Mouse (Mus musculus): ENCODE results near the gene Gnl1. TPM values are rescaled to one million over a fixed set of nuclear protein-coding genes. Genes with fewer than 3 reads are reported as not detected.
"Not testable (repeated sequence)": the region's sequence is repeated elsewhere in the genome, so short reads cannot be mapped to it uniquely, and the experiment has no call there.

Gnl1 gene
- polyA plus RNA-seq, 1 experiment from 2014 or later, result 61.6 TPM

GRCm38 (mm10) chr17:35998545-35999305 is 19.1 kb downstream of the Gnl1 start:
- WGBS, result 90% methylated on average over 6 of the region's 6 CpGs
- H3K36me3 ChIP-seq, result no peaks in the 10 kb centered on the region
- no peak overlapping the region for H3K4me3 ChIP-seq
- H3K27ac ChIP-seq, result no peak overlapping the region
- no peak for DNase-seq (ENCODE audit: low spot score)
- peaks cover 16% of the 10 kb centered on the region for H3K4me1 ChIP-seq
- H3K9me3 ChIP-seq (replicated peaks), result no peaks in the 10 kb centered on the region
- no peaks in the 10 kb centered on the region for H3K27me3 ChIP-seq (ENCODE audit: low read depth, poor library complexity, severe bottlenecking)

GRCm38 (mm10) chr17:35999356-35999755 is 19.7 kb downstream of the Gnl1 start:
- H3K27ac ChIP-seq, result no peak overlapping the region
- H3K9me3 ChIP-seq (replicated peaks), result no peaks in the 10 kb centered on the region
- peaks cover 16% of the 10 kb centered on the region for H3K4me1 ChIP-seq
- H3K27me3 ChIP-seq (ENCODE audit: low read depth, poor library complexity, severe bottlenecking), result no peaks in the 10 kb centered on the region
- WGBS, result 93% methylated on average over 7 of the region's 7 CpGs
- H3K4me3 ChIP-seq, result no peak overlapping the region
- H3K36me3 ChIP-seq, result no peaks in the 10 kb centered on the region
- DNase-seq (ENCODE audit: low spot score), result no peak

GRCm38 (mm10) chr17:36000349-36000748 is 20.7 kb downstream of the Gnl1 start:
- Histone ChIP-seq H3K36me3 (no peaks in the 10 kb centered on the region), H3K9me3 (replicated peaks) (no peaks in the 10 kb centered on the region), H3K27ac (no peak overlapping the region), H3K27me3 (ENCODE audit: low read depth, poor library complexity, severe bottlenecking) (no peaks in the 10 kb centered on the region), H3K4me3 (no peak overlapping the region), H3K4me1 (peaks cover 11% of the 10 kb centered on the region)
- DNase-seq (ENCODE audit: low spot score), result no peak
- WGBS, result 95% methylated on average over 4 of the region's 4 CpGs

GRCm38 (mm10) chr17:36001121-36001897 is 21.7 kb downstream of the Gnl1 start:
- Histone ChIP-seq H3K9me3 (replicated peaks) (no peaks in the 10 kb centered on the region), H3K36me3 (peaks cover 4% of the 10 kb centered on the region; the same call in 1 of the 2 replicates), H3K27me3 (ENCODE audit: low read depth, poor library complexity, severe bottlenecking) (no peaks in the 10 kb centered on the region), H3K4me1 (peaks cover 8% of the 10 kb centered on the region), H3K27ac (no peak overlapping the region), H3K4me3 (no peak overlapping the region)
- WGBS, result 96% methylated on average over 12 of the region's 12 CpGs
- DNase-seq (ENCODE audit: low spot score), result no peak

GRCm38 (mm10) chr17:36001966-36002365 is 22.3 kb downstream of the Gnl1 start:
- H3K4me1 ChIP-seq, result peaks cover 8% of the 10 kb centered on the region
- H3K27me3 ChIP-seq (ENCODE audit: low read depth, poor library complexity, severe bottlenecking), result no peaks in the 10 kb centered on the region
- no peak overlapping the region for H3K4me3 ChIP-seq
- no peak for DNase-seq (ENCODE audit: low spot score)
- 97% methylated on average over 6 of the region's 6 CpGs for WGBS
- no peaks in the 10 kb centered on the region for H3K9me3 ChIP-seq (replicated peaks)
- peaks cover 10% of the 10 kb centered on the region for H3K36me3 ChIP-seq
- no peak overlapping the region for H3K27ac ChIP-seq

- WGBS, result 93% methylated on average over 7 of the region's 7 CpGs
These were observed 23.7 kb downstream of the Gnl1 start for GRCm38 (mm10) chr17:36003331-36003730.

GRCm38 (mm10) chr17:36004409-36004808 is 24.8 kb downstream of the Gnl1 start:
- not testable (repeated sequence) for DNase-seq (ENCODE audit: low spot score); H3K27me3 ChIP-seq (ENCODE audit: low read depth, poor library complexity, severe bottlenecking); H3K9me3 ChIP-seq (replicated peaks); H3K4me1 ChIP-seq; H3K27ac ChIP-seq; H3K4me3 ChIP-seq
- WGBS, result 95% methylated on average over 7 of the region's 7 CpGs
- peaks cover 10% of the 10 kb centered on the region for H3K36me3 ChIP-seq

More at GRCm38 (mm10) chr17:36003331-36003730, 23.7 kb downstream of the Gnl1 start:
- no peak for DNase-seq (ENCODE audit: low spot score)
- Histone ChIP-seq H3K4me3 (no peak overlapping the region), H3K4me1 (no peaks in the 10 kb centered on the region), H3K9me3 (replicated peaks) (no peaks in the 10 kb centered on the region), H3K36me3 (peaks cover 10% of the 10 kb centered on the region), H3K27me3 (ENCODE audit: low read depth, poor library complexity, severe bottlenecking) (no peaks in the 10 kb centered on the region), H3K27ac (no peak overlapping the region)

GRCm38 (mm10) chr17:36014977-36015376 is 35.3 kb downstream of the Gnl1 start:
- DNase-seq (ENCODE audit: low spot score), result no peak
- Histone ChIP-seq H3K36me3 (peaks cover 17% of the 10 kb centered on the region), H3K27ac (no peak overlapping the region), H3K4me1 (no peaks in the 10 kb centered on the region), H3K27me3 (ENCODE audit: low read depth, poor library complexity, severe bottlenecking) (no peaks in the 10 kb centered on the region), H3K4me3 (no peak overlapping the region), H3K9me3 (replicated peaks) (no peaks in the 10 kb centered on the region)
- WGBS, result 94% methylated on average over 5 of the region's 5 CpGs

- H3K4me1 ChIP-seq, result peaks cover 4% of the 10 kb centered on the region
- H3K27ac ChIP-seq, result no peak overlapping the region
- no peaks in the 10 kb centered on the region for H3K27me3 ChIP-seq (ENCODE audit: low read depth, poor library complexity, severe bottlenecking)
- H3K9me3 ChIP-seq (replicated peaks), result no peaks in the 10 kb centered on the region
- peaks cover 17% of the 10 kb centered on the region for H3K36me3 ChIP-seq
- WGBS, result 91% methylated on average over 5 of the region's 5 CpGs
- no peak for DNase-seq (ENCODE audit: low spot score)
- no peak overlapping the region for H3K4me3 ChIP-seq
These were observed 37.4 kb downstream of the Gnl1 start for GRCm38 (mm10) chr17:36017046-36017445.

- H3K4me3 ChIP-seq, result no peak overlapping the region
- no peak for DNase-seq (ENCODE audit: low spot score)
- peaks cover 17% of the 10 kb centered on the region for H3K36me3 ChIP-seq
- 76% methylated on average over 2 of the region's 2 CpGs for WGBS
- no peak overlapping the region for H3K27ac ChIP-seq
- H3K9me3 ChIP-seq (replicated peaks), result no peaks in the 10 kb centered on the region
- no peaks in the 10 kb centered on the region for H3K27me3 ChIP-seq (ENCODE audit: low read depth, poor library complexity, severe bottlenecking)
- H3K4me1 ChIP-seq, result peaks cover 4% of the 10 kb centered on the region
These were observed 39.3 kb downstream of the Gnl1 start for GRCm38 (mm10) chr17:36018979-36019378.

GRCm38 (mm10) chr17:36019519-36019918 is 39.9 kb downstream of the Gnl1 start:
- H3K4me1 ChIP-seq, result peaks cover 4% of the 10 kb centered on the region
- 80% methylated on average over 3 of the region's 3 CpGs for WGBS

GRCm38 (mm10) chr17:36020191-36021073 is 40.8 kb downstream of the Gnl1 start, which contains the start of gene H2-T24:
TSS of gene H2-T24 (minus strand) at chr17:36020560.
- DNase-seq (ENCODE audit: low spot score), result peak; percentile 38
- no peaks in the 10 kb centered on the region for H3K9me3 ChIP-seq (replicated peaks)
- WGBS, result 41% methylated on average over 15 of the region's 15 CpGs
- peaks cover 4% of the 10 kb centered on the region for H3K4me1 ChIP-seq
- no peak within 1 kb of the TSS; the same call in 1 of the 2 replicates for H3K4me3 ChIP-seq
- H3K36me3 ChIP-seq, result peaks cover 3% of the 10 kb centered on the region; the same call in 1 of the 2 replicates
- H3K27ac ChIP-seq, result no peak within 1 kb of the TSS
- H3K27me3 ChIP-seq (ENCODE audit: low read depth, poor library complexity, severe bottlenecking), result no peaks in the 10 kb centered on the region

More at GRCm38 (mm10) chr17:36019519-36019918, 39.9 kb downstream of the Gnl1 start:
- no peak overlapping the region for H3K27ac ChIP-seq
- peaks cover 12% of the 10 kb centered on the region for H3K36me3 ChIP-seq
- H3K4me3 ChIP-seq, result no peak overlapping the region
- H3K27me3 ChIP-seq (ENCODE audit: low read depth, poor library complexity, severe bottlenecking), result no peaks in the 10 kb centered on the region
- no peaks in the 10 kb centered on the region for H3K9me3 ChIP-seq (replicated peaks)
- no peak for DNase-seq (ENCODE audit: low spot score)

Data from limb, embryonic 10.5 days (tissue).